Mouse (Mus musculus) heart, adult 2 months (tissue): ENCODE measurements at regions not wholly inside any gene's neighbourhood (a gene's known extent, or its start where the extent isn't known, plus 50 kb on each side); places are given as distances from the start of the nearest gene placed in this dataset.

Experiments used
- DNase-seq, 2 experiments: peaks; one replicate each; pipeline ENCODE4 v3.0.0; 2021
- H3K27ac ChIP-seq: fragments of 200-600 bp; 2 replicates; pipeline ENCODE4 v1.8.1; 2022
- H3K27me3 ChIP-seq: fragments of 200-500 bp; 2 replicates; pipeline ENCODE4 v1.6.1; 2012; ENCODE audit warnings: mild to moderate bottlenecking, low read length, inconsistent platforms, mixed read lengths; ENCODE audit not compliant: control insufficient read depth, insufficient read depth
- H3K36me3 ChIP-seq: fragments of 200-500 bp; 2 replicates; pipeline ENCODE4 v1.6.1; 2012; ENCODE audit warnings: low read length, inconsistent platforms; ENCODE audit not compliant: control insufficient read depth, insufficient read depth
- H3K4me1 ChIP-seq: fragments of 200-500 bp; 2 replicates; pipeline ENCODE4 v1.6.1; 2011; ENCODE audit warnings: low read length; ENCODE audit not compliant: control insufficient read depth, insufficient read depth
- H3K4me3 ChIP-seq: fragments of 200-600 bp; 2 replicates; pipeline ENCODE4 v1.8.1; 2022
- H3K79me2 ChIP-seq: fragments of 200-500 bp; replicated peaks from 2 replicates; pipeline ENCODE4 v1.6.1; 2012; ENCODE audit warnings: mild to moderate bottlenecking, inconsistent platforms, low read length, moderate library complexity, mixed read lengths; ENCODE audit not compliant: control insufficient read depth, insufficient read depth
- H3K9ac ChIP-seq: fragments of 200-500 bp; 2 replicates; pipeline ENCODE4 v1.6.1; 2012; ENCODE audit warnings: low read depth, mild to moderate bottlenecking, control low read depth, inconsistent platforms, low read length, mixed read lengths
- CTCF ChIP-seq: fragments of 200-600 bp; IDR thresholded peaks from 2 replicates; pipeline ENCODE4 v1.8.1; 2022; ENCODE audit warnings: antibody characterized with exemption, mild to moderate bottlenecking, moderate library complexity
- EP300 ChIP-seq: fragments of 200-500 bp; IDR thresholded peaks from 2 replicates; pipeline ENCODE4 v1.6.1; 2011; ENCODE audit warnings: low read depth, low read length, control low read depth; ENCODE audit not compliant: insufficient read depth
- POLR2A ChIP-seq: fragments of 200-500 bp; IDR thresholded peaks from 2 replicates; pipeline ENCODE4 v1.6.1; 2011; ENCODE audit warnings: mild to moderate bottlenecking, low read depth, low read length, control low read depth; ENCODE audit not compliant: insufficient read depth
- WGBS: fragments of 180-500 bp; shearing (Covaris S2); methylation state at CpG from one replicate; pipeline ENCODE4 v1.1.7; 2018; 5-methylcytosine and 5-hydroxymethylcytosine counted together
- intact Hi-C: fragments of 180-260 bp; cut with DNase I; formaldehyde crosslinking; loops from one replicate; pipeline ENCODE4 v1.15.1; 2025

DNA sequence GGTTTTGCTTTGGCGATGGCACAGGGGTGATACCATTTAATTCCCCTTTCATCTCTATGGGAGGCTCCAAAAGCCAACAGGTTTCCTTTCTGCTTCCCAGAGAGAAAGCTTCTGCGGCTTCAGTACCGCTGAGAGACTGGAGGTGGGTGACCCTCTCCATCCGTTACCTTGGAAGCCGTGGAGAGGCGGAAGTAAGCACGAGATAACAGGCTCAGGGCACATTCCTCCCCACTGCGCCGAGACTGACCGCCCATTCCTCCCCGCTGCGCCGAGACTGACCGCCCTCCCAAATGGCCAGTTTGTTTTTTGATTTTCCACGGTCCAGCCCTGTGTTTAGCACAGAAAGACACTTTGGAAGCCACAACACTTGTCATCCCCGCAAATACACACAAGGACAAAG is 55.4 kb upstream of the Olig2 start:
- Histone ChIP-seq H3K4me1 (no peaks in the 10 kb centered on the region), H3K79me2 (no peaks in the 10 kb centered on the region), H3K27ac (no peak overlapping the region), H3K4me3 (no peak overlapping the region), H3K27me3 (no peaks in the 10 kb centered on the region), H3K9ac (no peak overlapping the region), H3K36me3 (no peaks in the 10 kb centered on the region)
- no peak for TF ChIP-seq POLR2A
- intact Hi-C loops: loop anchor here (5.0 kb wide), 1 partner anchor 88 kb away; no protein-coding TSS in a partner anchor
- DNase-seq: peak; percentile 9 to 21
- 3% methylated on average over 16 of the region's 16 CpGs for WGBS

DNA sequence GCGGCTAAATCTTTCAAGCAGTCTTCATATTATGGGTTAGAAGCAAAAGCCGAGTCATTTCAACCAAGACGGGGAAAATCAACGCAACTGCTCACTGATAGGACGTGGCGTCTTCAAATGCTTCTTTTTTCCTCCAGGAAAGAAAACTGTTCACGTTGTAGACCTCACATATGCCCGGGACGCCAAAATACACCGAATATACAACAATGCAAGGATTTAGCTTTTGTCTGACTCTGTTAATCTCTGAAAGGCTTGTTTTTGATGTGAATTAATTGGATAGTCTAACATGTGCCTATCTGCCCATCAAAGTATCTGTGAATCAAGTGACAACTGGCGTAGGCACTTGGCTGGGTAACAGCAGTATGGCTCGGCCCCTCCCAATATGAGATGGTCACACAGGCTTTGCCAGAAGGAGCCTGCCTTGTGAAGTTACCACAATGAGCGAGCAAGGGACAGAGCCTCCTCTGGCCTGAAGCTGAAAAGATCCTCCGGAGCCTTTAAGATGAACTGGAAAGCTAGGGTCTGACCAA is 53.3 kb upstream of the Olig2 start:
- Histone ChIP-seq H3K79me2 (no peaks in the 10 kb centered on the region), H3K27me3 (no peaks in the 10 kb centered on the region), H3K4me3 (no peak overlapping the region), H3K36me3 (no peaks in the 10 kb centered on the region), H3K4me1 (no peaks in the 10 kb centered on the region), H3K9ac (no peak overlapping the region), H3K27ac (no peak overlapping the region)
- no peak for DNase-seq
- intact Hi-C loops: no loop called here
- 85% methylated on average over 14 of the region's 14 CpGs for WGBS
- no peak for TF ChIP-seq EP300
- TF ChIP-seq POLR2A: no peak
- TF ChIP-seq CTCF: no peak

DNA sequence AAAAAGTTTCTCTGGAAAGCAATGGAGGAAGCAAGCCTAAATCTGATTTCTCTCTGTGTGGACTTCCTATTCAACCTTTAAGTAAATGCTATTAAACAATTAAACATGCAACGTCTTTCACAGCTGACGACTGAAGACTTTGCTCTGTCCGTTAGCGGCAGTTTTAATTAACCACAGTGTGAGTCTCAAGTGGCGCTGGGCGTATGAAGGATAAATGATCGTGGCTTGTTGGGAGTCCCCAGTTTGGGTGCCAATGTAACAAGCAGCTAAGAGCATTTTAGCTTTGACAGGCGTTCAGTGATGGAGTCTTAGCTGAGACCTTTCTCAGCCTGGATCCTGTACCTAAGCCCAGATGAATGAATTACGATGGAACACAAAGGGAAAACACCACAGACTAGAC is 52.7 kb upstream of the Olig2 start:
- Histone ChIP-seq H3K27ac (no peak overlapping the region), H3K9ac (no peak overlapping the region), H3K4me1 (no peaks in the 10 kb centered on the region), H3K36me3 (no peaks in the 10 kb centered on the region), H3K79me2 (no peaks in the 10 kb centered on the region), H3K4me3 (no peak overlapping the region), H3K27me3 (no peaks in the 10 kb centered on the region)
- DNase-seq: no peak
- WGBS: 86% methylated on average over 9 of the region's 9 CpGs
- TF ChIP-seq POLR2A: no peak
- TF ChIP-seq EP300: no peak
- TF ChIP-seq CTCF: no peak
- intact Hi-C loops: no loop called here

DNA sequence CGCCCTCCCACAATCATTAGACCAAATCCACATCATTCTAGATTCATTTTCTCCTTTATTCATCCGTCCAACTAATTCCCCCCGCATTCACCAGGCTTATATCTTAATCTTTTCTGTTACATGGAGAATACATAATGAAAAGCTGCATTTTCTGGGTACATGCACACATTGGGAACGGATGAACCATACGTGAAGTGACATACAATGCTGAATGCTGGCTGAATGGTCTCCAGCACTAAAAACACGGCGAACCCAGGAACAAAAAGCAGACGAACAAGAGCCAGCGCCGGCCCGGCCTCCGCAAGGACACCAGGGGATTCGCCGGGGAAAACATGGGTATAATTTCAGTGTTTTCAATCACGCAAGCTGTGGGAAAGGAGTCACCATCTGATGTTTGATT is 52.0 kb upstream of the Olig2 start:
- H3K36me3 ChIP-seq: no peaks in the 10 kb centered on the region
- TF ChIP-seq CTCF: no peak
- TF ChIP-seq EP300: no peak
- no peak for TF ChIP-seq POLR2A
- no peaks in the 10 kb centered on the region for H3K79me2 ChIP-seq
- no peak overlapping the region for H3K4me3 ChIP-seq
- no peaks in the 10 kb centered on the region for H3K4me1 ChIP-seq
- no peaks in the 10 kb centered on the region for H3K27me3 ChIP-seq
- H3K9ac ChIP-seq: no peak overlapping the region
- intact Hi-C loops: no loop called here
- 81% methylated on average over 15 of the region's 15 CpGs for WGBS
- DNase-seq: no peak
- H3K27ac ChIP-seq: no peak overlapping the region

DNA sequence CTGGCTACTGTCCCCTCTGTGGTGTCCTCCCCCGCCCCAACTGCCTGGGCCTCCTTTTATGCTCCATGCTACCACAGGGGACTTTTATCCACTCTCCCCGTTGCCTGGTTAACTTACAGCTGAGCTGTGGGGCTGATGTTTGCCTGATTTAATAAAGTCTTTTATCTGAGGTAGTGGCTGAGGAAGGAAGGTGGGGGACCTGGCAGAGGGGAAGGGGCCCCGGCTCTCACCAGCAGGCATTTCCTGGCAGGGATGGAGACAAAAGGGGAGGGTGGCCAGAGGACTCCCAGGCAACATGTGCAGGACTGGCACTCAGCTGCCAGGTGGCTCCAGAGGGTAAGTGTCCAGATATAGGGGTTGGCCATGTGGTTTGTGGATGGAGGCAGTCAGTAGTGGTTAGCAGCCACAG is 51.4 kb upstream of the Olig2 start:
- Histone ChIP-seq H3K4me3 (no peak overlapping the region), H3K27ac (no peak overlapping the region), H3K9ac (no peak overlapping the region), H3K36me3 (no peaks in the 10 kb centered on the region), H3K79me2 (no peaks in the 10 kb centered on the region), H3K27me3 (no peaks in the 10 kb centered on the region), H3K4me1 (no peaks in the 10 kb centered on the region)
- WGBS: 34% methylated on average over 3 of the region's 3 CpGs
- intact Hi-C loops: no loop called here
- DNase-seq: no peak
- no peak for TF ChIP-seq EP300
- no peak for TF ChIP-seq POLR2A
- TF ChIP-seq CTCF: no peak

DNA sequence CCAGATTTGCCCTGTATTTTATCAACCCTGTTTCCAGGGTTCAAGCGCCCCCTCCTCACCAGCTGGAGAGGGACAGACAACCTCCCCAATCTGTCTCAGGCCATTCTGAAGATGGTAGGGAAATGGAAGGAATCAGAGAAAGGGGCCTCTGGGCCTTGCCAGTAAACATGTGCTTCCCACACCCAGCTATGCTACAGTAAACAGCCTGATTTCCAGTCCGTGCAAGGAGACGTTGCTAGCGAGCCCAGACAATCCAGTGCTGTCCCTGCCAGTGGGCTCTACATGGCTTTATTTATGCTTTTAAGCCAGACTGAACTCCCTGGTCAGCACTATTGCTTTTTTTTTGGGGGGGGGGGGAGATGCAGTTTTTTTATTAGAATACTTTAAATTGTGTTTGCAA is 50.9 kb upstream of the Olig2 start:
- Histone ChIP-seq H3K36me3 (no peaks in the 10 kb centered on the region), H3K9ac (no peak overlapping the region), H3K27me3 (no peaks in the 10 kb centered on the region), H3K4me3 (no peak overlapping the region), H3K4me1 (no peaks in the 10 kb centered on the region), H3K79me2 (no peaks in the 10 kb centered on the region), H3K27ac (no peak overlapping the region)
- TF ChIP-seq EP300 (no peak), CTCF (no peak), POLR2A (no peak)
- WGBS: 58% methylated on average over 4 of the region's 4 CpGs
- DNase-seq: no peak
- intact Hi-C loops: no loop called here
